Mouse (Mus musculus) bone marrow, adult 2 months (tissue): ENCODE data around the gene Jazf1.

Experiments used
- CTCF ChIP-seq: fragments of 200-500 bp; IDR thresholded peaks from 2 replicates; pipeline ENCODE4 v1.5.1; 2011; ENCODE audit warnings: low read length, control low read depth; ENCODE audit not compliant: control insufficient read depth, insufficient read depth
- POLR2A ChIP-seq: fragments of 200-500 bp; IDR thresholded peaks from 2 replicates; pipeline ENCODE4 v1.6.1; 2011; ENCODE audit warnings: low read depth, mild to moderate bottlenecking, control low read depth, low read length, borderline replicate concordance; ENCODE audit not compliant: control insufficient read depth

DNA sequence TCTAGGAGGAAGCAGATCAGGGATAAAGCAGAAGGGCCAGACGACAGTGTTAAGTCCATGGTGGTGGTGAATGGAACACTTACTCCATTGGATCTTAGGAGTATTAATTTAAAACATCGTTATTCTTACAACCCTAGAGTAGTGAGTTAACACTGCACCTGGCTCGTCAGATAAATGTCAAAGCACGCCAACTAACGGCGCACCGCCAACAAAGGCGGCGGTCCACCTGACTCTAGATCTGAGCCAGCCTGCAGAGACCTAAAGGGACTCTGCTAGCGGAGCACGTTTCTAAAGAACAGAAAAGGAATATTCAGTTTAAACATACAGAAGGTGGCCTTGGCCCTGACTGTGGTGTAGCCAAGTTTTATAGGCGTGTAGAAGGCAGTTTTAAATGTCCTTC is 139.1 kb downstream of the Jazf1 start:
- TF ChIP-seq POLR2A (no peak), CTCF (no peak)
